Mouse (Mus musculus): ENCODE measurements at regions not wholly inside any gene's neighbourhood (a gene's known extent, or its start where the extent isn't known, plus 50 kb on each side); places are given as distances from the start of the nearest gene placed in this dataset.

DNA sequence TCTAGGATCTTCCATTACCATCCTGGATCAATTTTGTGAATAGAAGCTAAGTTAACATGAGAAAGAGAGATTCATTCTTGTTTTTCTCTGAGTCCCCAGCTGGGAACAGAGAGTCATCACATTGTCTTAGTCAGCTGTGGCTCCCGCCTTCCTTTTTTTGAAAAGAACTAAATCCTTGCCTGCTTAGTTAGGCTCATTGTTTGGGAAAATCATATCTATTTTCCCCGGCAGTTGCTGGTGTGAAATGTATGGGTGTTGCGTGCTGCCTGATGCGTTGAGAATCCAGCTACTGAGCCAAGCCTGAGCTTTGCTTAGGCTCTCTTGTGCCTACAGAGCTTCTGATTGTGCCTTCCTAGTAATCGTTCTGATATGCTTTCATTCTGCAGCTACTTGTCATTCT, 66.3 kb downstream of the Fam50b start:
- no peak for DNase-seq

GRCm38 (mm10) chr13:34806532-34807092, 68.5 kb upstream of the Prpf4b start:
- no peak for DNase-seq

GRCm38 (mm10) chr13:34809536-34809935, 65.6 kb upstream of the Prpf4b start:
- DNase-seq, result no peak

DNA sequence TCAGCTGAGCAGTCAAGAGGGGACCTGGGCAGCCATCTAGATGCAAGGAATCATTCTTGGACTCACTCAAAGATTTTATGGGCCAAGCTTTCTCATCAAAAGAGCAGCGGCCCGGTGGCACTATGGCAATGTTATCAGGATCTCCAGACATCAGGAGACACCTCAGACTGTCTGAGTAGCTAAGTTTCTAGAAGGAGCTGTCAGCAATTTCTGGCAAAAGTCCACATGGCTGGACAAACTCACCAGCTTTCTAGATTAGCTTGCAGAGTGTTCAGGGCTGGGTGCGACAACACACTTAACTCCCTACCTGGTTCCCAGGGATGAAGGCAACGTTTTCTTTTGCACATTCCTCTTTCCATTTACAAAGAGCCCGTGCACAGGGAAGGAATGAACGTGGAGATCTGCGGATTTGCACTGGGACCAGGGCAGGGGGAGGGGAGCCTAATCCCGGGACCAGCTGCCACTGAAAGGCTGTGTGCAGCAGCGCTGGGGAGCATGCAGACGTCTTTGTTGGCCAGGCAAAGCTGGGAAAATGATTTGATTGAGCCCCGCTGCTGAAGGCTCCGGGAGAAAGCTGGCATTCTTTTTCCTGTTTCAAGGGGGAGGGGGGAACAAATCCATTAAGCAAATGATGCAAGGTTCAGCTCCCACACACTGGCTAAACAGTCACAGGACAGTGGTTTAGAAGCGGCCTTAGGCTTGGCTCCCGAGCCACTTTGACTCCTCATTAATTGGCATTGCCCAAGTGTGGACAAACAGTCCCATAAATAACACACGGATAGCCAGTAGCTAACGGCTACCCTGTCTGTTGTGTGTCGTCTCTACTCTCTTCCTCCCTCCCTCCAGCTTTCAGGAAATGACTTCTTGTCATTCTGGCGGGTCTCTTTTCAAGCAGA, 60.7 kb upstream of the Prpf4b start:
- peak; percentile 33 to 53 for DNase-seq

DNA sequence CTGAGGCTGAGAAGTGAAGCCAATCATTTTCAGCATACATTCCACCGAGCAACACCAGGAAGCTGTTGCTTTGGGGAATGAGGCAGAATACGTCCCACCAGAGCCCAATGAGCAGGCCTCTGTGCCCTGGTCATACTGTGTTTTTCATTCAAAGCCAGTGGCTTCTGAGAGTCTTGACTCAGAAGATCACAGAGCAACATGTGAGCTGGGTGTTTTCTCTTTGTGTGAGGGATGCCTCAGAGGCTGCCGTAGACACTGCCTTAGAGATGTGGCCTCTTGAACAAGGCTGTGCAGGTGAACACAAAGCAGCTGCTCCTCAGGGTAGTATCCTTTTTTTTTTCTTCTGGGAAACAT, 60.1 kb upstream of the Prpf4b start:
- DNase-seq, result no peak

DNA sequence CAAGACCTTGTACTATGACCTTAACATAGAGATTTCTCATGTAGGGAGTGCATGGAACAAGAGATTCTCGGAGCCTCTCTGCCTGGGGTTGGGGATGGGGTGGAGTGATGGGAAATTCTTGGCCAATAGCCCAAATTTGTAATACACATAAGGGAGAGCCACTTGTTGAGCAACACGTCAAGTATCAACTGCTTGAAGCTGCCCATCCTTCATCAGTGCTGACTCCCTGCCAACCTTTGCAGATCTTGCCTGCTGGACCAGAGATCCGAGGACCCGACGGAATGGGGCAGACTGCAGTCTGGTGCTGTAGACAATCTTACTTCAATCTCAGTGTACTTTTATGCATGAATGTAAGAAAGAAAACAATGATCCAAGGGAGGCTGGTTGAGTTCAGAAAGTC, 56.9 kb upstream of the Prpf4b start:
- no peak for DNase-seq

- no peak for DNase-seq
Observed at GRCm38 (mm10) chr13:34820423-34820822, 54.7 kb upstream of the Prpf4b start.

GRCm38 (mm10) chr13:34821946-34822345, 53.2 kb upstream of the Prpf4b start:
- no peak for DNase-seq

DNA sequence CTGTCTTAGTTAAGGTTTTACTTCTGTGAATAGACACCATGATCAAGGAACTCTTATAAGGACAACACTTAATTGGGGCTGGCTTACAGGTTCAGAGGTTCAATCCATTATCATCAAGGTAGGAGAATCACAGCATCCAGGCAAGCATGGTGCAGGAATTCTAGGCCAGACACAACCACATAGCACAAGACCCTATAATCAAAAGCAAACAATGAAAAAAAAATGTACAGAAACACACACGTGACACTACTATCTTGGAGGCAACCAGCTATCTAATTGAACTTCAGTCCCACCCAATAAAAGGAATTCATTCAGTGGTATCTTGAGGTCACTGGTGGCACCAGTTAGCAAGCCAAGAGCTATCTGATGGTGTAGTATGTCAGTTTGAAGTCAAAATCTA, 50.9 kb upstream of the Prpf4b start:
- no peak for DNase-seq
